Mouse (Mus musculus): ENCODE measurements at regions not wholly inside any gene's neighbourhood (a gene's known extent, or its start where the extent isn't known, plus 50 kb on each side); places are given as distances from the start of the nearest gene placed in this dataset.
A peak's percentile ranks its signal among the peaks of the same experiment; 100 is the strongest.

GRCm38 (mm10) chr5:126733470-126733869 is 508.1 kb upstream of the Tmem132c start:
- peak; percentile 48 for DNase-seq

- DNase-seq: no peak
Measured at GRCm38 (mm10) chr5:126735733-126736132, 505.9 kb upstream of the Tmem132c start.

- peak; percentile 10 for DNase-seq
Measured at GRCm38 (mm10) chr5:126737681-126738080, 503.9 kb upstream of the Tmem132c start.

- no peak for DNase-seq
Measured at GRCm38 (mm10) chr5:126740861-126741410, 500.7 kb upstream of the Tmem132c start.

GRCm38 (mm10) chr5:126755107-126755506 is 486.5 kb upstream of the Tmem132c start:
- no peak for DNase-seq

- no peak for DNase-seq
Measured at GRCm38 (mm10) chr5:126765037-126765707, 476.4 kb upstream of the Tmem132c start.

GRCm38 (mm10) chr5:126769031-126769430 is 472.6 kb upstream of the Tmem132c start:
- DNase-seq: no peak

- DNase-seq: peak; percentile 88
Measured at GRCm38 (mm10) chr5:126787706-126788610, 453.6 kb upstream of the Tmem132c start.

- DNase-seq: no peak
Measured at GRCm38 (mm10) chr5:126799698-126800279, 441.8 kb upstream of the Tmem132c start.

GRCm38 (mm10) chr5:126806656-126807055 is 435.0 kb upstream of the Tmem132c start:
- DNase-seq: no peak

GRCm38 (mm10) chr5:126816069-126816468 is 425.5 kb upstream of the Tmem132c start:
- DNase-seq: no peak

GRCm38 (mm10) chr5:126835440-126835839 is 406.2 kb upstream of the Tmem132c start:
- no peak for DNase-seq

GRCm38 (mm10) chr5:126842606-126843005 is 399.0 kb upstream of the Tmem132c start:
- no peak for DNase-seq

GRCm38 (mm10) chr5:126862078-126862477 is 379.5 kb upstream of the Tmem132c start:
- DNase-seq: no peak

GRCm38 (mm10) chr5:126875842-126876241 is 365.8 kb upstream of the Tmem132c start:
- DNase-seq: no peak

- DNase-seq: no peak
Measured at GRCm38 (mm10) chr5:126890710-126891109, 350.9 kb upstream of the Tmem132c start.

- DNase-seq: no peak
Measured at GRCm38 (mm10) chr5:126893063-126893462, 348.5 kb upstream of the Tmem132c start.

- DNase-seq: no peak
Measured at GRCm38 (mm10) chr5:126910084-126910483, 331.5 kb upstream of the Tmem132c start.

GRCm38 (mm10) chr5:126917300-126917699 is 324.3 kb upstream of the Tmem132c start:
- no peak for DNase-seq

GRCm38 (mm10) chr5:126933466-126933865 is 308.1 kb upstream of the Tmem132c start:
- no peak for DNase-seq

- DNase-seq: no peak
Measured at GRCm38 (mm10) chr5:126944861-126945260, 296.7 kb upstream of the Tmem132c start.

- DNase-seq: no peak
Measured at GRCm38 (mm10) chr5:126954189-126954588, 287.4 kb upstream of the Tmem132c start.

- no peak for DNase-seq
Measured at GRCm38 (mm10) chr5:126954634-126955033, 287.0 kb upstream of the Tmem132c start.
